Mouse (Mus musculus): ENCODE results near the gene Zfp446.

Gene Zfp446

DNA sequence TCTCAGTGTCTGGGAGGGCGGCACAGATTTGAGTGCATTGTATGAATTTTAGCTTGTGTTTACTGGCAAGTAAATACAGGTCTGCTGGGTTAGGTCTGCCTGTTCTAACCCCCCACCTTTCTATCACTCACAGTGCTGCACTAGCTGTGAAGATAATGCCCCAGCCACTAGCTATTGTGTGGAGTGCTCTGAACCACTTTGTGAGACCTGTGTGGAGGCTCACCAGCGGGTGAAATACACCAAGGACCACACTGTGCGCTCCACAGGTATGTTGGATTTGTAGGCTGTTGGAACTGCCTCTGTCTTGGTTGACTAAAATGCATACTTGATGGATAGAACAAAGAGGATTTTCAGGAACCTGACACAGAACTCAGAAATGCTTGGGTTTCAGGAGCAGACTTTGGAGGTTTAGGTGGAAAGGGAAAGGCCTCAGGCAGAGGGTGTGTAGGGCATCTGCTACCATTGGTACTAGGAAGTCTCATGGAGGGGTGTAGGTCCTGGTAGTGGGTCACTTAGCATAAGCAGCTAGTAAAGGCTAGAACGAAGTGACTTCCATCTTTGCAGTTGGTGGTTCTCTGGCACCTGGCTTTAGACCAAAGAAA, 48.0 kb downstream of the Zfp446 start:
- no peak for DNase-seq

DNA sequence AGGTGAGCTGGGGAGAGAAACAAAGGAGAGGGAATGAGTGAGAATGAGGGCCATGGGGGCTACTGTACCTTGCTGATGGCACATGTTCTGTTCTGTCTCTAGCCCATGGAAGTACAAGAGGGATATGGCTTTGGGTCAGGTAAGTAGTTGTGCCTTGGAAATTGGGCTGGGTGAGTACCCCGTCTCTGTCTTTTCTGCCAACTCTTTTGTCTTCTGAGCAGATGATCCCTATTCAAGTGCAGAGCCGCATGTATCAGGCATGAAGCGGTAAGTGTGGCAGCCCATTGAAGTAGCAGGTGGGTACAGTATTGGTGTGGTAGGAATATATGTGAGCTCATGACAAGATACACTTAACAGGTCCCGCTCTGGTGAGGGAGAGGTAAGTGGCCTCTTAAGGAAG, 51.3 kb downstream of the Zfp446 start:
- no peak for DNase-seq

DNA sequence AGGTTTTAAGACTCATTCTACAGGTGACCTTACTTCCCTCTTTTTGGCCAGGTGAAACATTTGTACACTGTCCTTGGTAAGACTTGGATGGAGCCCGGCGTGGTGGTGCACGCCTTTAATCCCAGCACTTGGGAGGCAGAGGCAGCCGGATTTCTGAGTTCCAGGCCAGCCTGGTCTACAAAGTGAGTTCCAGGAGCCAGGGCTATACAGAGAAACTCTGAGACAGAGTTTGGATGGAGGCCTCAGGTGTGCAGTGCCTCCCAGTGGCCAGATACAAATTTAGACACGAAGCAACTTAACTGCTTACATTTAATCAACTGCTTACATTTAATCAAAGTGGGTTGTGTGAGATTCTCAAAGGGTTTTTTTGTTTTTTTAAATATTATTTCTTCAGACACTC, 53.4 kb downstream of the Zfp446 start:
- DNase-seq = no peak

- DNase-seq = no peak
Observed at GRCm38 (mm10) chr7:13031983-13032382, 54.3 kb downstream of the Zfp446 start.

DNA sequence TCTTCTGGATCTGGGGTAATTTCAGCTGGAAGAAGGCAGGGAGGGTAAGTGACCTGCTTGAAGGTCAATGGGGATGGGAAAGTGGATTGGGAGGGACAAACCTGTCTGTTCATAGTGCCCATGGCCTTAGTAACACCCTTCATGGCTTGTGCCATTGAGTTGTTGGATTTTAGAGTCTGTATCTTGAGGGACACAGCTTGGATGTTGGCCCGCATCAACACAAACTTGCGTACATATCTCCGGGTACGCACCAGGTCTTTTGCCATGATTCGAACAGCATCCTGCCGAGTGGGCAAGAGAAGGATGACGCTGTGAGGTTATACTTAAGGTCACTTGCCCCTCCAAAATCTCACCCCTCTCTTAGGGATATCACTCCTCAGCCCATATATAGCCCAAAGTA, 54.9 kb downstream of the Zfp446 start:
- no peak for DNase-seq

GRCm38 (mm10) chr7:13033451-13034147, 56.0 kb downstream of the Zfp446 start:
- no peak for DNase-seq

GRCm38 (mm10) chr7:13034148-13034977, 56.7 kb downstream of the Zfp446 start, which contains the start of gene Chmp2a:
Gene Chmp2a, minus strand, starts transcription at chr7:13034807.
- DNase-seq = peak; percentile 98
